Mouse (Mus musculus) myocyte (in vitro differentiated cells): ENCODE results near the gene Agtr1b. TPM values are rescaled to one million over a fixed set of nuclear protein-coding genes. Genes with fewer than 3 reads are reported as not detected.

Experiments used
- H3K27me3 ChIP-seq: one replicate; pipeline ENCODE4 v1.6.1; 2011; ENCODE audit not compliant: control insufficient read depth, insufficient read depth, insufficient read length
- H3K36me3 ChIP-seq: one replicate; pipeline ENCODE4 v1.6.1; 2011; ENCODE audit not compliant: control insufficient read depth, insufficient read depth
- H3K4me2 ChIP-seq: one replicate; pipeline ENCODE4 v1.6.1; 2011; ENCODE audit warnings: low read depth, control low read depth
- H3K4me3 ChIP-seq: one replicate; pipeline ENCODE4 v1.5.1; 2011; ENCODE audit warnings: mild to moderate bottlenecking, control low read depth, moderate library complexity
- H3K79me2 ChIP-seq: one replicate; pipeline ENCODE4 v1.6.1; 2011; ENCODE audit not compliant: control insufficient read depth, insufficient read depth
- H3ac ChIP-seq: one replicate; pipeline ENCODE4 v1.6.1; 2011; ENCODE audit not compliant: control insufficient read depth, insufficient read length
- CEBPB ChIP-seq: IDR thresholded peaks from 2 replicates; pipeline ENCODE4 v1.6.1; 2011; ENCODE audit warnings: mild to moderate bottlenecking, moderate library complexity; ENCODE audit not compliant: poor library complexity, insufficient read depth, severe bottlenecking
- E2F4 ChIP-seq: IDR thresholded peaks from one replicate; pipeline ENCODE4 v1.6.1; 2011; ENCODE audit warnings: mild to moderate bottlenecking, control low read depth, moderate library complexity; ENCODE audit not compliant: insufficient read depth
- MAX ChIP-seq: IDR thresholded peaks from one replicate; pipeline ENCODE4 v1.6.1; 2011; ENCODE audit warnings: low read depth, mild to moderate bottlenecking, control low read depth
- MYOD1 ChIP-seq, 3 experiments: IDR thresholded peaks; one replicate each; pipeline ENCODE4 v1.6.1; 2011; ENCODE audit warnings: control low read depth in 2 of 3, low read depth in 2 of 3, mild to moderate bottlenecking in 2 of 3, moderate library complexity in 1 of 3; ENCODE audit not compliant: insufficient read length in 2 of 3, control insufficient read depth in 1 of 3
- MYOG ChIP-seq, 3 experiments: IDR thresholded peaks; one replicate each; pipeline ENCODE4 v1.6.1; 2011; ENCODE audit warnings: control low read depth in 2 of 3, low read depth in 2 of 3, mild to moderate bottlenecking in 2 of 3; ENCODE audit not compliant: insufficient read length in 2 of 3, control insufficient read depth in 1 of 3, insufficient read depth in 1 of 3
- POLR2A ChIP-seq: IDR thresholded peaks from one replicate; pipeline ENCODE4 v1.6.1; 2011; ENCODE audit warnings: low read depth, mild to moderate bottlenecking, control low read depth, moderate library complexity; ENCODE audit not compliant: insufficient read length
- POLR2AphosphoS2 ChIP-seq: IDR thresholded peaks from one replicate; pipeline ENCODE4 v1.6.1; 2011; ENCODE audit warnings: low read depth, control low read depth; ENCODE audit not compliant: insufficient read length
- REST ChIP-seq: IDR thresholded peaks from one replicate; pipeline ENCODE4 v1.6.1; 2011; ENCODE audit warnings: mild to moderate bottlenecking, control low read depth, moderate library complexity; ENCODE audit not compliant: insufficient read depth, insufficient read length
- SRF ChIP-seq: IDR thresholded peaks from one replicate; pipeline ENCODE4 v1.6.1; 2011; ENCODE audit warnings: low read depth; ENCODE audit not compliant: control insufficient read depth, insufficient read length
- TCF12 ChIP-seq: IDR thresholded peaks from one replicate; pipeline ENCODE4 v1.6.1; 2011; ENCODE audit warnings: mild to moderate bottlenecking, control low read depth; ENCODE audit not compliant: poor library complexity, insufficient read depth, severe bottlenecking
- TCF3 ChIP-seq: IDR thresholded peaks from one replicate; pipeline ENCODE4 v1.6.1; 2011; ENCODE audit warnings: low read depth, control low read depth; ENCODE audit not compliant: insufficient read length
- USF1 ChIP-seq: IDR thresholded peaks from one replicate; pipeline ENCODE4 v1.6.1; 2011; ENCODE audit warnings: low read depth, mild to moderate bottlenecking, control low read depth, moderate library complexity
- polyA plus RNA-seq: library from polyadenylated mRNA; unstranded; fragments of >200 nt; fragmentation: generic; extraction: Trizol; gene quantifications from one replicate; pipeline ENCODE4 v1.2.1, GENCODE M21; 2012; ENCODE audit warnings: missing spikeins

Gene Agtr1b
- polyA plus RNA-seq, 1 experiment: not detected

GRCm38 (mm10) chr3:20304758-20305352 lies 62.1 kb downstream of the Agtr1b start:
- H3K27me3 ChIP-seq: no peaks in the 10 kb centered on the region
- H3K4me2 ChIP-seq: no peak overlapping the region
- no peak overlapping the region for H3ac ChIP-seq
- no peaks in the 10 kb centered on the region for H3K79me2 ChIP-seq
- H3K36me3 ChIP-seq: no peaks in the 10 kb centered on the region
- no peak overlapping the region for H3K4me3 ChIP-seq
- TF ChIP-seq MYOG (IDR thresholded peaks at IDR 0.05; ENCODE audit: control insufficient read depth in 1 of 3, insufficient read depth in 1 of 3, insufficient read length in 2 of 3, low read depth in 2 of 3) (no peak), E2F4 (no peak), SRF (no peak), TCF3 (no peak), REST (no peak), TCF12 (no peak), POLR2AphosphoS2 (no peak), MAX (no peak), MYOD1 (IDR thresholded peaks at IDR 0.05; ENCODE audit: control insufficient read depth in 1 of 3, insufficient read length in 2 of 3, low read depth in 2 of 3) (no peak), POLR2A (no peak), USF1 (no peak), CEBPB (no peak)

- H3K4me2 ChIP-seq: no peak overlapping the region
Measured at GRCm38 (mm10) chr3:20295546-20295945, 71.4 kb downstream of the Agtr1b start.

GRCm38 (mm10) chr3:20294542-20295348 lies 72.2 kb downstream of the Agtr1b start:
- Histone ChIP-seq H3K27me3 (no peaks in the 10 kb centered on the region), H3K4me3 (no peak overlapping the region), H3ac (no peak overlapping the region), H3K79me2 (no peaks in the 10 kb centered on the region), H3K36me3 (no peaks in the 10 kb centered on the region), H3K4me2 (no peak overlapping the region)
- TF ChIP-seq TCF12 (no peak), TCF3 (no peak), POLR2AphosphoS2 (no peak), MAX (no peak), MYOG (IDR thresholded peaks at IDR 0.05; ENCODE audit: control insufficient read depth in 1 of 3, insufficient read depth in 1 of 3, insufficient read length in 2 of 3, low read depth in 2 of 3) (no peak), USF1 (no peak), POLR2A (no peak), E2F4 (no peak), SRF (no peak), CEBPB (no peak), REST (no peak), MYOD1 (IDR thresholded peaks at IDR 0.05; ENCODE audit: control insufficient read depth in 1 of 3, insufficient read length in 2 of 3, low read depth in 2 of 3) (no peak)

More at GRCm38 (mm10) chr3:20295546-20295945, 71.4 kb downstream of the Agtr1b start:
- H3ac ChIP-seq: no peak overlapping the region
- H3K36me3 ChIP-seq: no peaks in the 10 kb centered on the region
- no peaks in the 10 kb centered on the region for H3K27me3 ChIP-seq
- TF ChIP-seq POLR2AphosphoS2: no peak
- no peak for TF ChIP-seq TCF3
- TF ChIP-seq E2F4: no peak
- no peak overlapping the region for H3K4me3 ChIP-seq
- H3K79me2 ChIP-seq: no peaks in the 10 kb centered on the region

GRCm38 (mm10) chr3:20291370-20291769 lies 75.6 kb downstream of the Agtr1b start:
- Histone ChIP-seq H3K4me3 (no peak overlapping the region), H3K79me2 (no peaks in the 10 kb centered on the region), H3K4me2 (no peak overlapping the region), H3ac (no peak overlapping the region), H3K36me3 (no peaks in the 10 kb centered on the region), H3K27me3 (no peaks in the 10 kb centered on the region)
- TF ChIP-seq MYOD1 (IDR thresholded peaks at IDR 0.05; ENCODE audit: control insufficient read depth in 1 of 3, insufficient read length in 2 of 3, low read depth in 2 of 3): no peak
- TF ChIP-seq TCF3: no peak
- no peak for TF ChIP-seq SRF
- TF ChIP-seq POLR2A: no peak
- TF ChIP-seq E2F4: no peak
- no peak for TF ChIP-seq REST
- no peak for TF ChIP-seq CEBPB

GRCm38 (mm10) chr3:20288761-20289160 lies 78.2 kb downstream of the Agtr1b start:
- Histone ChIP-seq H3ac (no peak overlapping the region), H3K79me2 (no peaks in the 10 kb centered on the region), H3K4me2 (no peak overlapping the region), H3K4me3 (no peak overlapping the region), H3K27me3 (no peaks in the 10 kb centered on the region), H3K36me3 (no peaks in the 10 kb centered on the region)
- TF ChIP-seq CEBPB: no peak
- TF ChIP-seq MYOG (IDR thresholded peaks at IDR 0.05; ENCODE audit: control insufficient read depth in 1 of 3, insufficient read depth in 1 of 3, insufficient read length in 2 of 3, low read depth in 2 of 3): no peak
- no peak for TF ChIP-seq SRF
- no peak for TF ChIP-seq USF1
- TF ChIP-seq POLR2AphosphoS2: no peak
- TF ChIP-seq REST: no peak
- no peak for TF ChIP-seq TCF3
- TF ChIP-seq MAX: no peak
- TF ChIP-seq E2F4: no peak
- no peak for TF ChIP-seq TCF12
- TF ChIP-seq POLR2A: no peak
- no peak for TF ChIP-seq MYOD1 (IDR thresholded peaks at IDR 0.05; ENCODE audit: control insufficient read depth in 1 of 3, insufficient read length in 2 of 3, low read depth in 2 of 3)
